Mouse (Mus musculus): Measurements from ENCODE around the gene Tspan4. TPM values are rescaled to one million over a fixed set of nuclear protein-coding genes. Genes with fewer than 3 reads are reported as not detected.

The Tspan4 gene
- polyA plus RNA-seq, 2 experiments from 2014 or later, result 1.3 to 1.5 TPM

- ATAC-seq, result no peak
Measured at GRCm38 (mm10) chr7:141510196-141510595, 35.2 kb downstream of the Tspan4 start.

- ATAC-seq, result no peak
Measured at GRCm38 (mm10) chr7:141510681-141511191, 35.7 kb downstream of the Tspan4 start.

- no peak for ATAC-seq
Measured at GRCm38 (mm10) chr7:141517638-141518037, 42.6 kb downstream of the Tspan4 start.

- ATAC-seq, result no peak
Measured at GRCm38 (mm10) chr7:141518296-141518695, 43.3 kb downstream of the Tspan4 start.

GRCm38 (mm10) chr7:141518926-141519325, 43.9 kb downstream of the Tspan4 start:
- ATAC-seq, result no peak

GRCm38 (mm10) chr7:141519795-141520194, 44.8 kb downstream of the Tspan4 start:
- ATAC-seq, result no peak

GRCm38 (mm10) chr7:141523007-141523406, 48.0 kb downstream of the Tspan4 start:
- no peak for ATAC-seq

GRCm38 (mm10) chr7:141524271-141524670, 49.2 kb downstream of the Tspan4 start:
- ATAC-seq, result no peak

GRCm38 (mm10) chr7:141524760-141525579, 49.9 kb downstream of the Tspan4 start:
- peak; percentile 80 for ATAC-seq

- no peak for ATAC-seq
Measured at GRCm38 (mm10) chr7:141525580-141525925, 50.5 kb downstream of the Tspan4 start.

- no peak for ATAC-seq
Measured at GRCm38 (mm10) chr7:141535570-141535969, 60.5 kb downstream of the Tspan4 start.

GRCm38 (mm10) chr7:141538852-141539555, 64.0 kb downstream of the Tspan4 start:
- no peak for ATAC-seq

GRCm38 (mm10) chr7:141539556-141540311, 64.7 kb downstream of the Tspan4 start, which contains the start of gene Chid1:
Gene Chid1 (minus strand): TSS chr7:141539857.
- ATAC-seq, result peak; percentile 99

- ATAC-seq, result no peak
Measured at GRCm38 (mm10) chr7:141540312-141541081, 65.5 kb downstream of the Tspan4 start.

- no peak for ATAC-seq
Measured at GRCm38 (mm10) chr7:141541681-141542080, 66.6 kb downstream of the Tspan4 start.

- no peak for ATAC-seq
Measured at GRCm38 (mm10) chr7:141542588-141542987, 67.5 kb downstream of the Tspan4 start.

Other genes starting within 250 kb of the Tspan4 start
- 10 to 100 TPM; 45.3 to 54.8 TPM for gene Phrf1, start 246.5 kb upstream of the Tspan4 start, polyA plus RNA-seq (2017; shearing (Covaris generic))
- 100 to 1,000 TPM; 119 to 231 TPM for gene Irf7, start 208.8 kb upstream of the Tspan4 start, polyA plus RNA-seq (2017; shearing (Covaris generic))
- not detected for gene Cdhr5, start 198.5 kb upstream of the Tspan4 start, polyA plus RNA-seq (2017; shearing (Covaris generic))
- not detected for gene Sct, start 196.1 kb upstream of the Tspan4 start, polyA plus RNA-seq (2017; shearing (Covaris generic))
- gene Drd4, start 183.2 kb upstream of the Tspan4 start, polyA plus RNA-seq (2017; shearing (Covaris generic)), result not detected
- gene Deaf1, start 147.6 kb upstream of the Tspan4 start, polyA plus RNA-seq (2017; shearing (Covaris generic)), result 10 to 100 TPM; 24.5 to 29.1 TPM
- 10 to 100 TPM; 28.5 to 52.5 TPM for gene Tmem80, start 147.5 kb upstream of the Tspan4 start, polyA plus RNA-seq (2017; shearing (Covaris generic))
- gene Eps8l2, start 136.4 kb upstream of the Tspan4 start, polyA plus RNA-seq (2017; shearing (Covaris generic)), result not detected
- gene Taldo1, start 83.0 kb upstream of the Tspan4 start, polyA plus RNA-seq (2017; shearing (Covaris generic)), result 100 to 1,000 TPM; 309 to 337 TPM
- 100 to 1,000 TPM; 106 to 109 TPM for gene Gatd1, start 61.1 kb upstream of the Tspan4 start, polyA plus RNA-seq (2017; shearing (Covaris generic))
- gene Cend1, start 45.7 kb upstream of the Tspan4 start, polyA plus RNA-seq (2017; shearing (Covaris generic)), result not detected
- 10 to 100 TPM; 41.4 to 60.0 TPM for gene Slc25a22, start 37.3 kb upstream of the Tspan4 start, polyA plus RNA-seq (2017; shearing (Covaris generic))
- gene Pidd1, start 31.2 kb upstream of the Tspan4 start, polyA plus RNA-seq (2017; shearing (Covaris generic)), result 10 to 100 TPM in 1 of 2 experiments, 1 to 10 TPM in 1; 7.1 to 22.1 TPM
- 1,000 to 10,000 TPM; 2,718 to 3,399 TPM for gene Rplp2, start 27.9 kb upstream of the Tspan4 start, polyA plus RNA-seq (2017; shearing (Covaris generic))
- 10 to 100 TPM; 66.1 to 92.2 TPM for gene Pnpla2, start 20.0 kb upstream of the Tspan4 start, polyA plus RNA-seq (2017; shearing (Covaris generic))
- gene Cracr2b, start 14.1 kb upstream of the Tspan4 start, polyA plus RNA-seq (2017; shearing (Covaris generic)), result not detected
- 10 to 100 TPM in 1 of 2 experiments, 1 to 10 TPM in 1; 7.8 to 12.0 TPM for gene Cd151, start 7.8 kb upstream of the Tspan4 start, polyA plus RNA-seq (2017; shearing (Covaris generic))
- 10 to 100 TPM; 19.4 to 20.8 TPM for gene Polr2l, start 108 bp upstream of the Tspan4 start, polyA plus RNA-seq (2017; shearing (Covaris generic))
- gene Chid1, start 64.6 kb downstream of the Tspan4 start, polyA plus RNA-seq (2017; shearing (Covaris generic)), result 10 to 100 TPM; 21.9 to 23.4 TPM
- 10 to 100 TPM; 16.6 to 17.1 TPM for gene Ap2a2, start 86.9 kb downstream of the Tspan4 start, polyA plus RNA-seq (2017; shearing (Covaris generic))
- under 1 TPM; 0.28 to 0.37 TPM for gene Muc6, start 180.1 kb downstream of the Tspan4 start, polyA plus RNA-seq (2017; shearing (Covaris generic))
- gene Muc2, start 215.1 kb downstream of the Tspan4 start, polyA plus RNA-seq (2017; shearing (Covaris generic)), result not detected